Mouse (Mus musculus): ENCODE results near the gene Ccdc36. TPM values are rescaled to one million over a fixed set of nuclear protein-coding genes. Genes with fewer than 3 reads are reported as not detected.

Gene Ccdc36
- total RNA-seq, 2 experiments from 2014 or later, result not detected

DNA sequence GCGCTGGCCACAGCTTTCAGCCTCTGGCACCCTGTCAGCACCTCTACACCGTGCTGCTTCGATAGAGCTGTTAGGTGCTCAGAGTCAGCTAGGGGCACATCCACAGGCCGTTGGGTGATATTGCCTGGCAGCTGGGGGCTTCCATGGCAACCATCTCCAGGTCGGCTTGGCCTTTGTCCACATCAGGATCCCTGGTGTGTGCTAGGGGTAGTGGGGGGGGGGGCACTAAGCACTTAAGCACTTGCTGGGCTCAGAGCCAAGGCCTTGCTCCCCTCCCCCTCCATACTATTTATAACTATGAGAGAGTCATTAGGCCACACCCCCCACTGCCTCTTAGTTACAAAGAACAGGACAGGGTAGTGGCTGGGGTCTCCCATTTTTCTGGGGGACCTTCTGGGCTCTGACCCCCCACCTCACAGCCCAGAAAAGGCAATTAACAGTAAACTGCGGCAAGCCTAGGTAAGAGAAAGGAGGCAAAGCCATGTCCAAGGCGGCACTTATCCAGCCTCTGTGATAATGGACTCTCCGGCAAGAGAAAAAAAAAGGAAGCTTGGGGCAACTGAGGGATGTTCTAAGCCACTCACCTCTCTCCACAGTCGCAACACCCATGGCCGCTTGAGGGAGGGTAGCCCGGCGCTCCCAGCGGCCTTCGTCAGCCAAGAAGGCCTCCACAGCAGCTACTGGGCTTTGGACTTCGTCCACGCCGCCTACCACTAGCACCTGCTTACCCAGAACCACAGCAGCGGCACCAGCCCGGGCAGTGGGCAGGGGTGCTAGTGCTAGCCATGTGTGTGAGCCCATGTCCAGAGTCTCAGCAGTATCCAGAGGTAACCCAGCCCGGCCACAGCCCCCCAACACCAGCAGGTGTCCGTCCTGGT lies 22.2 kb upstream of the Ccdc36 start:
- peak; percentile 36 for ATAC-seq (replicated peaks; ENCODE audit: low FRiP score, low TSS enrichment, poor library complexity, severe bottlenecking)

DNA sequence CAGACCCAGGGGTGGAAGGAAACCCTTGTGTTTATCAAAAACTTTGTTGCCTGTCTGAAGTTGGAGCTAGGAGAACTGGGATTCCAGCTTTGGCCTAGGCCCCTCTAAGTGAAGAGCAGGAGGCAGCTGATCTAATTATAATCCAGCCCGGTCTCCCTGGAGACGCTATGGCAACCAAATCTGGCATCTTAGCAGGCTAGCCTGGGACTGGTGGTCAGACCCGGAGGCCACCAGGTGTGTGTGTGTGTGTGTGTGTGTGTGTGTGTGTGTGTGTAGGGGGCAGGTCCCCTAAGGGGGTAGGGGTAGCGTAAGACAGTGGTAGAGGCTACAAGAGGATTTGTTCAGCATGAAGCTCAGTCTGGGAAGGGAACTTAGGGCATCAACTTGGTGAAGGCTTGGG lies 21.6 kb upstream of the Ccdc36 start:
- ATAC-seq (replicated peaks; ENCODE audit: low FRiP score, low TSS enrichment, poor library complexity, severe bottlenecking), result no peak

DNA sequence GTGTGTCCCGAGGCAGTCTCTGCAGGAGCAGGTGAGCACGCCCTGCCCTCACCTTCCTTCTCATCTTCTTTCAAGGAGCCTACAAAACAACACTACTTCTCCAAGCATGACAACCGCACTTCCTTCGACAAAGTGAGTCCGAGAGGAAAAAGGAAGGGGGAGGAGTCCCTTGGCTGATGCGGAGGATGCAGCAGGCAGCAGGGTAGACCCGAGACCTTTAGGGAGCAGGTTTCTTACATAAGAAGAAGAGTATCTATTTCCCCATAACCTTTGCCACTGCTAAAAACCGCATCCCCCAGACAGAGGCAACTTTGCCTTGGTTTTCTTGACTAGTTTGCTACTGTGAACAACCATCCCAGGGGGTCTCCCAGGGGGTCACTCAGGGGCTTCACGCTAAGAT lies 16.8 kb upstream of the Ccdc36 start:
- no peak for ATAC-seq (replicated peaks; ENCODE audit: low FRiP score, low TSS enrichment, poor library complexity, severe bottlenecking)

DNA sequence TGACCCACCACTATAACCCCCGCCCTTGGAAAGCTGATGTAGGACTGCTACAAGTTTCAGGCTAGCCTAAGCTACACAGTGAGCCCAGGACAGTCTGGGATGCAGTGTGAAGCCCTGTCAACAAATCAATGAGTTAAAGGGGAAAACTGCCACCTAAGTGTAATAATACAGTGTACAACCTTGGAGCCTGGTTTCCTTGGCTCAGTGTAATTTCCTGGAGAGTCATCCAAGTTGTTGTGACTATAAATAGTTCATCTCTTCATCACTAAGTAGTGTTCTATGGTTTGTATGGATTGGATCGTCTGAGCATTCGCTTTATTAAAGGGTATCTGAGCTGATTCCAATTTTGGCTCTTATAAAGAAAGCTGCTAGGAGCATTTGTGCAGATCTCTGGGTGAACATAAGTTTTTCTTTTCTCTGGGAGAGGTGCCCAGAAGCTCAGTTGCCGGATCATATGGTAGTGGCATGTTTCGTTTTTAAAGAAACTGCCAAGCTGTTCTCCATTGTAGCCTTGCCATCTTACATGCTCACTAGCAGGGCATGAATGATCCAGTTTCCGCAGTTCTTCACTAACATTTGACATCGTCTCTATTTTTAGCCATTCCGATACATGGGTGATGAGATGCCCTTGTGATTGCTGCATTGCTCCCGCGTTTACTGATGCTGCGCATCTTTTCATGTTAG lies 13.1 kb upstream of the Ccdc36 start:
- no peak for ATAC-seq (replicated peaks; ENCODE audit: low FRiP score, low TSS enrichment, poor library complexity, severe bottlenecking)

DNA sequence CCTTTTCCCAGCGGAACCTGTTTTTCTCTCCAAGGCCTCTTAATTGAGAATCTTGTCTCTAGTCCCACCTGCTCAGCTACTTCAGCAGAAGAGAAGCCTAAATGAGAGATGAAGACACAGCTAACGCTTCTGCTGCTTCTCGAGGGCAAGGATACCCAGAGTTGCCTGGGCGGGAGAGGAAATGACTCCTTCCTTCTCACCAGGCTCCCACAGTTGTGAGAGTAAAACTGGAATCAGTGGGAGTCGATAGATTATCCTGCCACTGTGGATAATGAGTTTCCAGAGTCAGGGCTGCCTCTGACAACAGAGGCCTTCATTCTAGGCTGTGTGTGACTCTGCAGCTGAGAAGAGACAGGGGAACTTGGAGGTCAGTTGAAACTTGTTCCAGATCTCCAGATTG lies 12.2 kb upstream of the Ccdc36 start:
- ATAC-seq (replicated peaks; ENCODE audit: low FRiP score, low TSS enrichment, poor library complexity, severe bottlenecking), result no peak

DNA sequence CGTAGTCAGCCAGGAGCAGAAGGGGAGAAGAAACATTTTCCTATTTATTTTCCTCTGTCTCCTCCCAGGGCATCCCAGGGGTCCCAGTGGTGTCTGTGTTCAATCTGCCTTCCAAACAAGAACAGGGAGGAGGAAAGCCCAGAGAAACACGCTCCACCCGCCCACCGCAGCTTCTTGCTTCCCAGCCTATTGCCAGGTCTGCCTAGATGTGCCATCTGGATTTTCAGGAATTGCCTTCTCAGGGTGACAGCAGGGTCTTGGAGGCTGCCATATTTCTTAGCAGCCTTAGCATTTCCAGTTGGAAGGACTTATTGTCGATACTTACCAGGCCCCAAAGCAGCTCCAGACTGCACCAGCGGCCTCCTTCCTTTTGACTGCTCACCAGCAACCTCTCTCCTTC lies 10.9 kb upstream of the Ccdc36 start:
- ATAC-seq (replicated peaks; ENCODE audit: low FRiP score, low TSS enrichment, poor library complexity, severe bottlenecking), result no peak

DNA sequence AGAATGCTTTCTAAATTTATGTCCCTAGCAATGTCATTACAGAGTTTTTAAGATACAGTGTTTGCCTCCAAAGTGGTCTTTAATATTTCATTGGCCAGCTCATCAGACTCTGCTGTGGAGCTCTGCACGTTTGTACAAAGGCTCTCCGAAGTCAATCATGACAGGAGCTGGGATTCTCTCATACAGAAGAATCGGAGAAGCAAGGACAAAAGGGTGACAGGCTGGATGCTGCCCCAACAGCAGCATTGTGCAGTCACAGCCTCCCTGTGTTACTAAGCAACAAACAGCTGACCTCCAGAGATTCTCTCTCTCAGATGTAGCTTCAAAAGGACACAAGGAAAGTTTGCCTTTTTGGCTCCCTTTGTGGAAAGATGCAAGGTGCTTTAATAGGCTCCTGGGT lies 7.9 kb upstream of the Ccdc36 start, which contains the start of gene BC048562:
TSS of gene BC048562 (plus strand) at position 301 of the 400 bp plus-strand sequence.
- no peak for ATAC-seq (replicated peaks; ENCODE audit: low FRiP score, low TSS enrichment, poor library complexity, severe bottlenecking)

DNA sequence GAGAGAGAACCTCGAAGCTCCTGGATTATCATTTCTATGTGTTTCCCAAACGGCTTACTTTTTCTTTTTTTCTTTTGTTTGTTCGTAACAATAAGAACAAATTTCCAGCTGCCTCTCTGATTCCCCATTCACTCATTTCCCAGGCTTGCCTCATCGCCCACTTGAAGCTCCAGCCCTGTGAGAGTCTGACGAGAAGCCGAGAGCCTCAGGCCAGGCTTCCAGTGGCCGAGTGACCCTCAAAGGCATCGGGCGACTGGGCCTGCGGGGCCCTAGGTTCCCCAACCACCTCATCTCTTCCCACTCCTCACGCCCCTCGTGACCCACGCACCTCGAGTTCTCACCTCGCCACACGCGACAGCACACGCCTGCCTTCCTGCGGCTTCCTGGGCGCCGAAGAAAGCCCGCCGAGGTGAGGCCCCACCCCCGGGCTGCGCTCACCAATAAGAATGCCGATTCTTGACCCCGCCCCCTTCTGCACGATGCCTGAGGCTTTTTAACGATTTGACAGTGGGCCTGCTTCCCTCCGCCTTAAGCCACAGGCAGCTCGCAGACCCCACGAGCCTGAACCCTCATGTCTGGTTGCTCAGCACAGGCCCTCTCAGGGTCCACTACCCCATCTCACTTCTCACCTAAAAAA lies 3.3 kb upstream of the Ccdc36 start:
- peak; percentile 75 for ATAC-seq (replicated peaks; ENCODE audit: low FRiP score, low TSS enrichment, poor library complexity, severe bottlenecking)

DNA sequence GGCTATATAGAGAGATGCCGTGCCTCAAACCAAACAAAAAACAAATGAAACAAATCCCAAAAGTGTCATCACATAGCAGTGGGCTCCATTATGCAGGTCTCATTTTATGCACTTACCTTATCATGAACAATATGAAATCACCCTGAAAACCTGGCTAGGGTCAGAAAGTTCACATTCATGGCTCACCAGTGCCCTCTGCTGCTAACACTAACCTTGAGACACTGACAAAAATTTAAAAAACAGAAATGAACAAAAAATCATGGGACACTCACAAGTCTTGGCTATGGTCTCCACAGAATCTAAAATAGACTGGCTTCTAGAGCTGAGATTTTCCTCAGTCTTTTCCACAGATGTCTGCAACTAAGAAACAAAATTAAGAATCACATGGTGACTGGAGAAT lies 16.1 kb downstream of the Ccdc36 start:
- ATAC-seq (replicated peaks; ENCODE audit: low FRiP score, low TSS enrichment, poor library complexity, severe bottlenecking), result 0 out of 2 replicates have a peak, but pooled peaks have one; percentile 47

DNA sequence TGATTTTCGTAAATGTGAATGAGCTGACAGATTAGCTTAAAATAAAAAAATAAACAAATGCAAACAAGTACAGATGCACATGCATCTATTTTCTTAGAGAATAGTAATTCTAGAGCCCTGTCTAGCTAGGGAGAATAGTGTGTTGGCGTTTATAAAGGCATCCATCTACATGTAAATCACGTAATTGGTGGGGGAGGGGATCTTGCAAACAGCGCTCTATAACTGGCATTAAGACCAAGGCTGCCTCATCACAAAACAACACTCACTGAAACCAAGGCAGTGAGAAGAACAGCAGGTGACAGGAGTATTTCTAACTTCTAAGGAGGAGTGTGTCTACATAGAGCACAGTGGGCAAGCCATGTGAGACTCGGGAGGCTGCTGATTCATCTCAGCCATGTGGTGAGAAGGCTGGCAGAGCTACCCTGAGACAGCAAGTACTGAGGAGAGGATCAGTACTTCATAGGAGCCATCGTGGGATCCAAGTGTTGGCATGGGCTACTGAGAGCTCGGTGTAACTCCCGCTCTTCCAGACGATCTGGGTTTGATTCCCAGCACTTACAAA lies 16.8 kb downstream of the Ccdc36 start:
- ATAC-seq (replicated peaks; ENCODE audit: low FRiP score, low TSS enrichment, poor library complexity, severe bottlenecking), result no peak

DNA sequence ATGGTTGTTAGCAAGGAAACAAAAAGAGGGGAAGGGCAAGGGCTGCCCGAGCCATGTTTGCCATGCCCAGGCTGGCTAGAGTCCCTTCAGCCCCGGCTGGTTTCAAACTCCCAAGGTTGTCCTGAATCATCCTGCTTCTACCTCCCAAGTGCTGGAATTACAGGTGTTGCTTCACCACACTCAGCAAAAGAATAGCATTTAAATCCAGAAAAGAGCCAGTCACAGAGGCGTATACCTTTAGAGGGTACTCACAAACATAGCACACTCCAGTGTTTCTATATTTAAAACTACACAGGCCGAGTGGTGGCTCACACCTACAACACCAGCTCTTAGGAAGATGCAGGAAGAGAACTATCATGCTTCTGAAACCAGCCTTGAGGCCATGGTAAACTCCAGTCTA lies 18.7 kb downstream of the Ccdc36 start:
- ATAC-seq (replicated peaks; ENCODE audit: low FRiP score, low TSS enrichment, poor library complexity, severe bottlenecking), result no peak

DNA sequence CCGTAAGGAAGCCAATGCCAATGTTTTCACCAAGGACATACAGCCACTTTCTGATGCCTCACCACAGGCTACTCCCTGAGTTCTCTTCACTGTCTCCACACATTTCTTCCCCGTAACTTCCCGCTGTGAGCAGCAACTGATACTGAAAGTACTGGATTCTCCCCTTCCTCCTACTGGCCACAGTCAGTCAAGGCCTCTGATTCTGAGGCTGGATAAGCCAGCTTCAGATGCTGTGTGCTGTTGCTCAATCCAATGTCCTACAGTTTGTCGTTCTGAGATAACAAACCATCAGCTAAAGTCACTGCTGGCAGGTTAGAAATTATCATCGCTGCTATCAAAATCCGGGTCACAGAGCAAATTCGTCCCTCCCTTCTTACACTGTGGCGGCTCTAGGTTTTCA lies 23.8 kb downstream of the Ccdc36 start:
- ATAC-seq (replicated peaks; ENCODE audit: low FRiP score, low TSS enrichment, poor library complexity, severe bottlenecking), result peak; percentile 72

DNA sequence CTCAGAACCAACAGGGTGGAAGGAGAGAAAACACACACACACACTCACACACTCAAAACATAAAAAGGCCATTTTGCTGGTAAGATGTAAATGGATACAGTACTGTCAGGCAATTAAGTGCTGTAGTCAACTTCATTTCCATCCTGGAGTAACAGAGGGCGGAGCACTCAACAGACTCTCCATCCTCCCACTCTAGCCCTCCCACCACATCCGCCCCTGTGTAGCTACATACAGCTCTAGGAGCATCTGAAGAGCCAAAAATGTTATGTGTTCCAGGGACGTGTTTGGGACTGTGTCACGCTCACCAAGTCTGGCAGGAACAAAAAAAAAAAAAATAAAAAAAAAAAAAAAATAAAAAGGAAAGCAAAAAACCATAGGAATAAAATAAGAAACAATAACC lies 25.2 kb downstream of the Ccdc36 start:
- ATAC-seq (replicated peaks; ENCODE audit: low FRiP score, low TSS enrichment, poor library complexity, severe bottlenecking), result no peak

DNA sequence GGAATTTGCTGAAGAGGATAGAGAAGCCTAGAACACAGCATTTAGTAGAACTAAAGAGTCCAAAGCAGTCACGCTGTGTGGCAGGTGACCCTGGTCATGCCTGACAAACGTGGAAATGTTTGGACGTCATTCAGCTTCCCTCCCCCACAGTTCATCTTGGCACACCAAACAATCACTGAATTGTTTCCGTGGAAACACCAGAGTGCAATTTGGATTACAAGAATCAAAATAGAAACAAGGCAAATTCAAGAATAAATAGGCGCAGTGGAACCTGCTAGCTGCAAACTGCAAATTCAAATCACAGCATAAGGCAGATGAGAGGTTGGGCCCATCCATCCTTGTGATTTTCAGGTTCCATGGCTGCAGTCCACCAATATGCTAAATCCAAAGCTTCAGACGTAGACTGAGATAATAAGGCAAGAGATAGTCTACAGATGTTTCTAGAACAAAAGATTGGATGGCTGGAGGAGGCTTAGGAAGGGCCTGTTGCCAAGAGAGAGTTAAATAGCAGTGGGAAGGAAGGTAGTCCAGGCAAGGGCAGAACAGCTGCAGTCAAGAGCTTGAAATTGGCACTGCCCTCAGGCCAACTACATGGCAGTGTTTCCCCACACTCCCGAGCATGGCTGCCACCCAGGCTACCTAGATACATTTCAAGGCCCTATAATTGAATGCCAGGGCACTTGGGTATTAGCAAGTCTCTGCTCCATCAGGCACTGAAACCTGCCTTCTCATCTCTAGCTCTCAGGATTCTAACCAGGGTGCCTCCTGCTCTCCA lies 26.9 kb downstream of the Ccdc36 start:
- no peak for ATAC-seq (replicated peaks; ENCODE audit: low FRiP score, low TSS enrichment, poor library complexity, severe bottlenecking)

DNA sequence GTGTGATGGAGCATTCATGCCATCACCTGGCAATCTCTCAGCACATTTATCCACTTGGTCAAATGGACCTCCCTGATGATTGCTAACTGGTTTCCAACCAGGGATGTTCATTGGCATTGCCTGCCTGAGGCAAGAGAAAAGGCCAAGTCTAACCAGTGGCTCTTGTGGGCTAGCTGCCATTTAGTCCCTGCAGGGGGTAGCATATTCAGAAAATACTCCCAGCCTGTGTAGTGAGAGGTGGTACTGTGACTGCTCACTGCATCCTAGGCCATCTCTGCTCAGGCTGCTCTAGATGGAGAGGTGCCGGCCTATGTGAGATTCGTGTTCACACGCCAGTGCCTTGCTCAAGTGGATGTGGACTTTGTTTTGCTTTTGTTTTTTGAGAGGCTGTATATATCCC lies 30.0 kb downstream of the Ccdc36 start:
- no peak for ATAC-seq (replicated peaks; ENCODE audit: low FRiP score, low TSS enrichment, poor library complexity, severe bottlenecking)

DNA sequence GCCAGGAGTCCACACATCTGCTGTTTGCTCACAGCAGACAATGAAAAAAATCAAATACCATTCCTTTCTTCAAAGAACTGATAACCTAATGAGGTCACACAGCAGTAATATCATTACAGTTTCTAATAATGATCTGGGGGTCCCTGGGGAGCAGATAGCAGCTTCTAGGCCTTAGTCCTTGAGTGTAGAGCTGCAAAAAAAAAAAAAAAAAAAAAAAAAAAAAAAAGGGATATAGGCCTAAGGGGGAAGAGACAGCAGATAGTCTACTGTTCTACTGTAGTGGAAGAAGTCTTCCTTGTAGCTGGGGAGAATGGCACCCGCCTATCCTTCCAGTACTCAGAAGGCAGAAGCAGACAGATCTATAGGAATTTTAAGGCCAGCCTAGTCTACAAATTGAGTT lies 32.9 kb downstream of the Ccdc36 start:
- ATAC-seq (replicated peaks; ENCODE audit: low FRiP score, low TSS enrichment, poor library complexity, severe bottlenecking), result no peak

DNA sequence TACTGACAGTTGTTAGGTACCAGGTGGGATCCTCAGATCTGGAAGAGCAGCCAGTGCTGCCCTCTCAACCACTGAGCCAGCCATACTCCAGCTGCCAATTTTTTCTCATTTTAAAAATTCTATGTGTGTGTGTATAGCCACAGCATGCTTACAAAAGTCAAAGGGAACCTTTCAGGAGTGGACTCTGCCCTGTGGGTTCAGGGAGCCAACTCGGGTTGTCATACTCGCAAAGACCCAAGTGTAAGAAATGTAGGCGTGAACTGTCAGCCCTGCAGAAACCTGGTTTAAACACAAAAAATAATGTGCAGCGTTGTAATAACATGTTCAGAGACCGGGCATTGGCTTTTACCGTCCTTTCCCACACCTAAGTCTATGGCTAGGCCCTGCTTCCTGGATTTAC lies 34.1 kb downstream of the Ccdc36 start:
- no peak for ATAC-seq (replicated peaks; ENCODE audit: low FRiP score, low TSS enrichment, poor library complexity, severe bottlenecking)

DNA sequence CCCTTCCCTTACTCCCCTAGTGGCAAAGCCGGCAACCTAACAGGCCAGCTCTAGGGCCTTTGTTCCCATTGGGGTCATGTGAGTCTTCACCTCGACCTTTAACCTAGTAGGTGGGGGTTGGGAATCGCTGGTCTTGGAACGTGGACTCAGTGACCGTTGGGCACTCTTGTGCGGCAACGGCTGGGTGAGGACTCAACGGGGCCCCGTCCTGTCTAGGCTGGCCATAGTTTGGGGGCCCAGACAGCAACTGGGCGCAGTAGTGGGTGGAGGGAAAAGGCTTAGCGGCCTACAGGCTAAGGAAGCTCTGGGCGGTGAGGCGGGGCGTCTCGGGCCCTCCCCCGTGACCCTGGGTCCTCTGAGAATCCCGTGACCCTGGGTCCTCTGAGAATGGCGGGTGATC lies 35.6 kb downstream of the Ccdc36 start, which contains the start of gene 1700102P08Rik:
TSS of gene 1700102P08Rik (plus strand) at position 130 of the 400 bp plus-strand sequence.
- ATAC-seq (replicated peaks; ENCODE audit: low FRiP score, low TSS enrichment, poor library complexity, severe bottlenecking), result no peak

DNA sequence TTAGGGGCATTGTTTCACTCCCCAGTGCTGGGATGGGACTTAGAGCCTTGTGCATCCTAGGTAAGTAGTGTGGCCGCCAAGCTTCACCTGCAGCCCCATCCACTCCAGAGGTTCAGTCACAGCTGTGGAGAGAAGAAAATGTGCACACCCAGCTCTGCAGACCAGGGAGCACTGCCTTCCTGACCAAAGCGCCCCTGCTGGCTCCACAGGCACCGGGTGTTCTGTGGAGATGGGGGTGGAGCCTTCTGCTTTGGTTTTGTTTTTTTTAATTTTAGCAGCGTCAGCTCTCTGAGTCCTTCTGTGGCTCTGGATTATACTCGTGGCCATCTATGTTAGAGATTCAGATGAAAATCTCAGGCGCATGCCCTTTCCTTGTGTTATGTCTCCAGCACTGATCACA lies 39.1 kb downstream of the Ccdc36 start:
- ATAC-seq (replicated peaks; ENCODE audit: low FRiP score, low TSS enrichment, poor library complexity, severe bottlenecking), result no peak

Data from megakaryocyte-erythroid progenitor cell, adult 5-6 weeks (primary cell).